Mouse (Mus musculus): ENCODE measurements around the gene Zbp1.

Zbp1 gene

DNA sequence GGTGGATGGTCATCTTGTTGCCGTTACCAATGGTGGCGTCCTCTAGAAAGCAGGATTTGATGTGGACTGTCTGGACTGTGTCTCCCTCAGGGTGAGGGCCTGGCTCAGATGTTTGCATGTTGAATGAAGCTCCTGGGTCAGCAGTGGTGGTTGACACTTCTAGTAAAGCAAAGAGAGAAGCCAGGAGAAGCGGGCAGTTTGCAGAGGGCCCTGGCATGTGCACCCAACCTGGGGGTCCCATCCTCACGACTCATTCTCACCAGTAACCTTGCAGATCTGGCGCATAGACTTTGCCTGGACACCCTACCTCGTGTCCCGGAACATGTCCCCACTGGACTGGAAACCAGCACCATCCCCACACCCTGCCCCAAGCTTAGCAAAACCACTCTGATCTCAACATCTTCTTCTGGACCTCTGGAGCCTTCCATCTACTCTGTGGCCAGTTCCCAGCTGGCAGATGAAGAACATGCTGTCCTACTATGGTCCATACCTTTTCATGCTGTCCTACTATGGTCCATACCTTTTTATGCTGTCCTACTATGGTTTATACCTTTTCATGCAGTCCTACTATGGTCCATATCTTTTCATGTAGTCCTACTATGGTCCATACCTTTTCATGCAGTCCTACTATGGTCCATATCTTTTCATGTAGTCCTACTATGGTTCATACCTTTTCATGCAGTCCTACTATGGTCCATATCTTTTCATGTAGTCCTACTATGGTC is 9.5 kb downstream of the Zbp1 start:
- DNase-seq, result no peak

DNA sequence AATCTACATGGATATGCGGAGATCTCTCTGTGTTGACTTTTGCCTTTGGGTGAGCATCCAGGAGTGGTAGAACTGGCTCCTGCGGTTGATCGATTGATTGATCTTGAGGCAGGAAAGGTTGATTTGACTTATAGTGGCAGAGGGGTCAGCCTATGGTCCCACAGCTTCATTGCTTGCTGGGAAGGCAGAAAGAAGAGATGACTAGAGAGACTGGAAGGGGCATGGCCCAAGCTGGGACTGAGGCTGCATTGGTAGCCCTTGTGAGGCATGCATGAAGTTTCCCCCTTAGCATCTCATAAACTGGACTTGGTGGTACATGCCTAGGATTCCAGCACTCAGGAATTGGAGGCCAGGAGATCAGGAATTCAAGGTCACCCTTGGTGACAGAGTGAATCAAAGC is 11.7 kb downstream of the Zbp1 start:
- no peak for DNase-seq

DNA sequence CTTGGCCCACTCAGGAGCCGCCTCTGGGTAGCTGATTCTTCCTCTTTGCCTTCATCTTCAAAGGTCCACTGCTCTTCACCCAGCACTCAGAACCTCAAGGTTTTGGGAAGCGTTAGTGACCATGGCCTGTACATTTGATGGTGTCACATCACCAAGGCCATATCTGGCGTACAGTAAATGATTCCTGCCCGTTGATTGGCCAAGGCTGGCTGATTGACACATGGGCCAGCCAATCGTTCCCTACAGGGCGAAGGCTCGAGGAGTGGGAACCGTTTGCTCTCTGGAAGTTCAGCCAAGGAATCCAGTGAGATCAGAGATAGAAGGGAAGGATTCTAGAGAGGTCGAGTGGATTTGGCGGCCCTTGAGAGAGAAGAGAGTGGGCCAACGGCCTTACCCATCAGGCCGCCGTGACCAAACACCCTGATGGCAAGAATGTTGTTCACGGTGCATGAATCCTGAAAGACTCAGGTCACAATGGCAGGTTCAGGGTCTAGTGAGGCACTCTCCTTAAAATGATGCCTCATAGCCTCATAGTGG is 13.1 kb downstream of the Zbp1 start:
- no peak for DNase-seq

DNA sequence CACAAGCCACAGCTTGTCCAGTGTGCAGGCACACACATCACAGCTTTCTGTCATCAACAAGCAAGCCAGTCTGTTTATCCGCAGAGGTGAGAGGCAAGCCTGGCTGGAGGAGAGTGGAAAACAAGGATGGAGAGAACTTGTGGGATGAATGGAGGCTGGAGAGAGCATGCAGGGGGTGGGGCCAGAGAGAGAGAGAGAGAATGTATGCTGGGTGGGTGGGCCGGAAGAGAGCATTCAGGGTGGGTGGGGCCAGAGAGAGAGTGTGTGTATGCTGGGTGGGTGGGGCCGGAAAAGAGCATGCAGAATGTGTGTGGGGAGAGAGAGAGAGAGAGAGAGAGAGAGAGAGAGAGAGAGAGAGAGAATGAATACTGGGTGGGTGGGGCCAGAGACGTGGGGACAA is 14.1 kb downstream of the Zbp1 start:
- DNase-seq, result no peak

DNA sequence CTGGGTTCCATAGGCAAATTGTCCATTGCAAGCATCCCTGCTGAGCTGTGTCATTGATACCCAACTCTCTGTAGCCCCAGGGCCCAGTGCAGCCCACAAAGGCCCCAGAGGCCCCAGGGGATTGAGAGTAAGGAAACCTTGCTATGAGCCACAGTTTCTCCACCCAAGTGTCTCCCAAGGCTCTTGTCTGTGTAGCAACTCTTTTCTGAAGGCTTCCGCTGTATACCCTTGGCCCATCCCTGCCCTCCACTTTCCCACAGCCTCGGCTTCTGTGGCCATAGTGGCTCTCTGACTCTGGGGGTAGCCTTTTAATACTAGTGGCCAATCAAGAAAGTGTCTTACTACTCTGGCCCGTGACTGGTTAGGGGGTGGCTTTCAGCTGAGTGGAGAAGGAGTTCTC is 15.0 kb downstream of the Zbp1 start:
- DNase-seq, result no peak

DNA sequence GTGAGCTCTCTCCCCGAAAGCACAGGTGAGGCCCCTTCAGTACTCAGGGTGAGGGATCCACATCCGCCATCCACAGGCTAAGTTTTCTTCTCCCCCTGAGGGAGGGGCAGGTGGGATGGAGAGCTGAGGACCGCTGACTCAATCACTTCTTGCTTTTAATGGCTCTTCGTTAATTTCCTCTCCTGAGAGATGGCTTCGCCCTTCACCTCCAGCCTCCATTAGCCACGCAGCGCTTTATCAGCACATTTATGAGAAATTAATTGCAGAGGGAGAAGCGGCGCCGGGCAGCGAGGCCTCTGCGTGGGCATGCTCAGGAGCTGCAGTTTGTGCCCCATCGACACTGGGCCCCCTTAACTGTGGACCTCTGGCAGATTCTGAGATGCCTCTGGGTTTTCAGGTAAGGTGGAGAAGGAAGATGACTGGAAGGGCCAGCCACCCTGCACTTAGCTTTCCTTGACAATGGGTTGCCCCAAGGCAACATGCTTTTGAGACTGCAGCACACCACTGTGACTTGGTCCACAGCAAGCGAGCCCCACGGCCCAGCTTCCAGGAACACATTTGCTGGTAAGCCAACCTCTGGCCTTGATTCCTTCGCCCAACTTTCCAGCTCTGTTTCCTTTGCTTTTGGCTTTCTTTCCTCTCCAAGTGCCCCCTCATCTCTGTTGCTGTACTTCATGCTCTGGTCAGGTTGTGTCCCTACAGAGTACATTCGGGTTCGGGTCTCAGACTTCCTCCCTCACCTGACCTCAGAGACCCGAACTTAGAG is 15.6 kb downstream of the Zbp1 start:
- no peak for DNase-seq

DNA sequence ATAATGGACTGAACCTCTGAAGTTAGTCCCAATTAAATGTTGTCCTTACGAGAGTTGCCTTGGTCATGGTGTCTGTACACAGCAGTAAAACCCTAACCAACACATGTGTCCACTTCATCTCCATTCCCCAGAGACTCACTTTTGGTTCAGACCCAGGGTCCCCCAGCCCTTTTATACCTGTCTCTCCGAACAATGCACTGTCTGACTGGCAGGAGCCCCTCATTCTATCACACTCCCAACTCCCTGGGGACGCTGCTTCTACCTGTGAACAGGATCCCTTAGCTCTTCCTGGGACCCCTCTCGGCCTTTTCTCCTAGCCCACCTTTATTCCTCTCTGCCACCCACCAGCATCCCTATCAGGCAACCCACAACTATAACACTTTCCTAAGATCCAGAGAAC is 23.9 kb downstream of the Zbp1 start:
- DNase-seq, result no peak

DNA sequence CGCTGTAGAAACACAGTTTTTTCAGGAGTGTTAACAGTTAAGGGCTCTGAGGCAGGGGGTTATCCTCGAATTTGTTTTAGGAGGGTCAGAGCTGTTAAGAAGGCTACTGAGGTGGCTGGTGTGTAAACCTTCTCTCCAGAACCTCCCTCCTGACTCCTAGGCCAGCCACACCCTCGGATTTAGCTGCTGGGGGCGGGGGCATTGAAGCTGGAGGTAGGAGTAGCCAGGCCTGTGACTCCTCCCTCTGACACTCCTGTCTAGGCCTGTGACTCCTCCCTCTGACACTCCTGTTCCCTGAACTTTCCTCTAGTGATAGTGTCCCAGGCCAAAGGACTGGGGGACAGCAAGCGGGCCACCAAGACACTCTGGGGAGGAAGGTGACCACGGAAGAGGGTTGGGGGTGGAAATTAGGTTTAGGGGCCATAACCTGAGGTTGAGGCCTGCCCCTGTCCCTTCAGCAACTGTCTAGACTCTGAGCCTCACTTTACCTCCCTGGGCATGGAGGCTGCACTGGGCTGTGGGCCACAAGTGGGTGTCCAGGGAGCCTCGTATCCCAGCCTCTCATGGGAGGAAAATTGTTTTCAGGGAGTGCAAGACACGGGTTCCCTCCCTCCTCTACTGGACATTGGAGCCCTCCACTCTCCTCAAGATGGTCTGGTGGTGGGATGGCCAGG is 31.4 kb downstream of the Zbp1 start:
- DNase-seq, result no peak

DNA sequence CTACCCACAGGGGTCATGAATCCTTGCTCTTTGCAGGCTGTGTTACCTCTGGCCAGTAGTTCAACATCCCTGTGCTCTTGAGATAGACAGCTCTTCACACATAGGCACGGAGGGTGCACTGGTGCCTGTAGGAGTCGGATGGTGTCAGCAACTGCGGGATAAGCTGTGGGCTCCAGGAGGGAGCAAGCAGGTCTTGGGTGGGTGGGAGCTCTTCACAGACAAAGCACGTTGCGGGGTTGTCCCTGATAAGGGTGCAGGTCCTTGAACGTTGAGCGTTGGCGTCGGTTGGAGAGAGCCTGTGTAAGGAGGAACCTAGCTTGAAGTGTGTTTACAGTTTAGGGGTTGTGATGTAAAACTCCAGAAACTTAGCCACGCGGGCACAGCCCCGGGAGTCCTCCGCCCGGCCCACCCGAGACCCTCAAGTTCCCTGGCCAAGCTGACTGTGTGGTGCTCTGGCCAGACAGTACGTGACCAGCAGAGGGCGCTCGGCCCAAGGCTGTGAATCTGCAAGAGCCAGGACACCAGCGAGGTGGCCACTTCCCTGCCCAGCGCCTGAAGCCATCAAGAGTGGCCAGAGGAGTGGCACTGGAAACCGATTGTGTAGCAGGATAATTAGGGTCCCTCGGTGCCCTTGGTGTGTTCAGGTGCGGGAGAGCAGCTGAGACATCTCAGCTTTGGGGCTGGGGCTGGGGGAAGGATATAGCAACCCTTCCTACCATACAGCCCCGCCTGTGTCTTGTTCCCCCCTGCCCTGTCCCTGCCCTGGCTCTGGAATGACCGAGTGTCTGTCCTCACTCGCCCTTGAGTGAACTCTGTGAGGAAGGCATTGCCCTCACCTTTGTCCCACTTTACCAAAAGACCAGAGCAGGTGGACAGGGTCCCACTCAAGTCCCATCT is 32.4 kb downstream of the Zbp1 start:
- DNase-seq, result peak; percentile 52

DNA sequence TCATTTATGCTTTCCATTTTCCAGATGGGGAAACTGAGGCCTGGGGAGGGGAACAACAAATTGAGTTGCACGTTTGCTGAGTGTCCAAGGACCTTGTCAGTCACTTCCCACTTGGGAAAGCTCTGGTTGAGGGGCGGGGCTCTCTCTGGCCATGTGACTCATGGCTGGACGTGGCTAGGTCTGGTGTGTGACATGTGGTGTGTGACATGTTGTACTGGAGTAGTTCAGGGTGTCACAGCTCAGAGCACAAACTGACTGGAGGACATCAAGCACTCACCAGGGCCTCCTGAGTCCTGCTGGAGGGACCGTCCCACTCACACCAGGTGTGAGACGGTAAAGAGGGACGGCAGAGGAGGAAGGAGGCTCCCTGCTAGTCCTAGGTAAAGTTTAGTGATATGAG is 33.4 kb downstream of the Zbp1 start:
- DNase-seq, result no peak

DNA sequence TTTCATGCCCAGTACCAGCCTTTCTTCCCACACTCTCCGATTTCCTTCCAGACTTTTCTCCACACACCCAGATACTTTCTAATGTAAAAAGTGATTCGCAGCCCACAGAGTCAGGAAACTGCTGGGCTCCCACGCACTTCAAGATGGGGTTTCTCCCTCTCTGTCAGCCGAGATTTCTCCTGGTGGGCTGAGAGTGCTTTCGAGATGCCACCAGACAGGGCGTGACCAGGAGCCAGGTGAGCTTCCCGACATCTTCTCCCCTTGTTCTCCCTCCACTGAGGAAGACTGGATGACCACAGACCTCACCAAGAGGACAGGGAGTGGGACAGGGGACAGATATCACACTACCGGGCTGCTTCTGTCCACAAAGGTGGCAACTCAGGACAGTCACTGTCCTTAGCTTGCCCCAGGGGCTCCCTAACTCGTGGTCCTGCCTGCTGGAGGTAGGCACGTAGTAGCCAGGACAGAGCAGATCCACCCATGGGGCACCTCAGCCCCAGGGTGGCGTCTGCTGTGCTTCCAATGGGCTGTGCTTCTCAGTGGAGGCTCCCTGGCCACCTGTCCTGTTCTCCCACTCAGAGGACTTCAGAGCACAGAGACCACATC is 34.1 kb downstream of the Zbp1 start:
- DNase-seq, result no peak

DNA sequence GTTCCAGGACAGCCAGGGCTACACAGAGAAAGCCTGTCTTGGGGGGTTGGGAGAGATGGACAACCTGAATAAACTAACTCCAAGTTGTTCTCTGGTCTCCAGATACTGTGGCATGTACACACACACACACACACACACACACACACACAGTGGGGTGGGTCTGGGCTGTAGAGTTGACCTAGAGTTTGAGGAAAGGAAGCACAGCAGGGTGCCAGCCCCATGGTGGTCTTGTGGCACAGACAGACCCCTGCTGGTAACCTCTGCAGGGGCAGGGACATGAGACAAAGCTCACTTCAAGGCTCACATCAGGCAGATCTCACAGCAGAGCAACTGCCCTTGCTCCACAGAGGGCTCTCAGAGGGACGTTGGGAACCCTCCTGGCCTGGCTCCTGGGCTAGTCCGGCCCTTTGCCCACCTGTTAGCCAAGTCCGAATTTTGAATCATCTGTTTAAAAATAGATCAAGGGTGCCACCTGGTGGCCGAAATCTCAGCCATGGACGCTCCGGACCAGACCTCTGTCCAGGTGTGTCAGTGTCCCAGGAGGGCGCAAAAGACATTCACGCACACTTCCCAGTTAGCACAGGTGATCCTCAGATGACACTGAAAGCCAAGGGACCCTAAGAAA is 34.8 kb downstream of the Zbp1 start:
- DNase-seq, result no peak

DNA sequence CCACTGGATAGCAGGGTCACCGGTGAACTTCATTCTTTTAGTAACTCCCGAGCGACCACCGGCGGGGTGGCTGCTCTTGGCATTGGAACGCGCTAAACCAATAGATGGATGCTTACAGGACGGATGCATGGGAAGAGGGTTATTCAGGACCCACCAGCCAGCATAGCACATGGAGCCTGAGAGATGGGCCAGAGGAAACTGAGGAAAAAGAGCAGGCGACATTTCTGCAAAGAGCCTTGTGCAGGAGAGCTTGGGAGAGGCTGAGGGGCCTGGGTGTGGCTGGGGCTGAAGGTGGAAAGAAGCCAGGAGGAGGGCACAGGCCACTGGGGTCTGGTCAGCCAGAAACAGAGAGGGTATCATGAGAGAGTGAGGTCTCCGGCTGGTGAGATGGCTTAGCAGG is 35.4 kb downstream of the Zbp1 start:
- DNase-seq, result no peak

DNA sequence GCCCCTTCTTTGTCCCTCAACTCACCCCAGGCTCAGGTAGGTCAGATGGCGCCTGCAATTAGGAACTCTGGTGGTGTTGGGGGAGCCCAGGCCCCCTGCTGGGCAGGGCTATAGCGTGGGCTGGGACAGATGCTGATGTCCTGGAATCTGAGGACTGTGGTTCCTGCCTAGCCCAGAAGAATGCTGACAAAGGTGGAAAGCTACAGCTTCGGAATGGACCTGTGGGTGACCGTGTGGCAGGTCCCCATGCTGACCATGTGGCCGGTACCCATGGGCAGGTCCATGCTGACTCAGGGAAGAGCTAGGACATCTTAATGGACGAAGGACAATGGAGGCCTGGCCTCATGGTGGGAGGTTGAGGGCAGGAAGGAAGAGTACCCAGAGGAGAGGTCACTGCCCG is 35.9 kb downstream of the Zbp1 start:
- DNase-seq, result no peak

DNA sequence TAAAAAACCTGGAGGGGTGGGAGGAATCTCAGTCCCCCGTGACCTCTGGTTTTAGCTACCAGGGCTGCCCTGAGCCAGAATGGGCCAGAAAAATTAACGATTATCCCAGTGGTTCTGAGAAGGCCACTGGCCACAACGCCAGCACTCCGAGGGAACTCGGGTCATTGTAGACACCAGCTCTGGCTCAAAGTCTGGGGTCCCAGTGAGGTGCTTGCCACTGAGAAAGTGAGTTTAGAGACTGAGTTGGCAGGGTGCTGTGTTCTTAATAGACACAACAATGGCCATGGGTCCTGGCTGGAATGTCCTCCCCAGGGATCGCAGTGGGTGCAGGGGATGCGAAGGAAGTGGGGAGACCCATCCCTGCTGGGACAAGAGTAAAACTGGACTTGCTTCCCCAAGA is 36.8 kb downstream of the Zbp1 start:
- no peak for DNase-seq

DNA sequence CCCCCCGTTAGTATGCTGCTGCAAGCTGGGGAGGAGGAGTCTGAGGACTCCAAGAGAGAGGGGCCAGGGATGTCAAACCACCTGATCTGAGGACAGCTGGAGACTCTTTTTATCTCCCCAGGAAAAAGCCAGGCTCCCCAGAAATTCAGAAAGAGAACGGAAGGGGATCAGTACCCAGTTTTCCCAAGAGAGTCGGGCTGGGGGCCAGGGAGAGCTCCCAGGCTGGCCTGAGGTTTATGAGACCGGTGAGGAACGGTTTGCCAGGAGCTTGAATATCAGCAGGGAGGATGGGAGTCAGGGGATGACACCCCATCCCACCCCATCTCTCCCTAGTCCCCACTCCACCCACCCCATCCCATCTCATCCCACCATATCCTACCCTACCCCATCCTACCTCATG is 37.2 kb downstream of the Zbp1 start:
- DNase-seq, result no peak

DNA sequence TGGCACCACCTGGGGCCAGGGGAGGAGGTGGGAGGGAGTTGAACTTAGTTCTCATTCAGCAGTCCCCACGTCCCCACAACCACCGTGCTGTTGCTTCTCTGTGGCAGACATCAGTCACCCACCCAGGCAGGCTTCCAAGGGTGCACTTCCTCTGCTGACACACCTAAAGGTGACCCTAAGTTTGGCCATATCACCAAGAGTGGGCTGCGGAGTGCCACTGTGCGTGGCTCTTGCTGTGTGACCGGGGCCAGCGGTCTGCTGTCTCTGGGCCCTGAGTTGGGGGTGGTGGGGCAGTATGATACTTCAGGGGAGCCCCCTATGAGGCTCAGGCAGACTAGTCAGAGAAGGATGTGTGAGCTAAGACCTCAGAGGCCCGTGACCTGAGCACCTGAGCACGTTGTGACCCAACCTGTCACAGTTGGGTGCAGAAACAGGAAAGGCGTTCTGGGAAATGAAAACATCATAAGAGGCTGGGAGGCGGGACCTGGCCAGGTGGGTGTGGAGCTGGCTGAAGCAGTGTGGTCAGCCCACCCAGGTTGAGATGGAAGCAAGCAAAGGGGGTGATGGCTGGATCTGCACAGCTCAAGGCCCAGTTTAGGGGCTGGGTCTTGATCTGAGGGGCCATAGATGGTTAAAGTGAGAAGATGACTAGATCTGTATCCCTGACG is 37.9 kb downstream of the Zbp1 start:
- no peak for DNase-seq

DNA sequence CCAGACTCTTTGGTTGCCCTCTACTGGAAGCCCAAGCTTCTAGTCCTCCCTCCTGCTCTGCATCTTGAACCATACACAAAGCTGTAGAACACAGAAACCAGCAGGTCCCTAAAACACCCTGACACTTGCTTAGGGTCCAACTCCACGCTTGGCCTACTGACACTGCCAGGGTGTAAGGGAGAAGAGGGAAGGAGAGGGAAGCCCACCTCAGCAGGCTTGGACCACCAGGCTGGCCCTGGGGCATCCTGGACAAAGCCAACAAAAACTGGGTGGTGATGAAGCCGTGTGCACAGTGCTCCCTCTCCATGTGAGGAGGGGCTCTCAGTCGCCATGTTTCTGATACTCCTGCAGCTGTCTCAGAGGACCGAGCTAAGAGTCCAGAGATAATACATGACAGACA is 38.7 kb downstream of the Zbp1 start:
- no peak for DNase-seq

DNA sequence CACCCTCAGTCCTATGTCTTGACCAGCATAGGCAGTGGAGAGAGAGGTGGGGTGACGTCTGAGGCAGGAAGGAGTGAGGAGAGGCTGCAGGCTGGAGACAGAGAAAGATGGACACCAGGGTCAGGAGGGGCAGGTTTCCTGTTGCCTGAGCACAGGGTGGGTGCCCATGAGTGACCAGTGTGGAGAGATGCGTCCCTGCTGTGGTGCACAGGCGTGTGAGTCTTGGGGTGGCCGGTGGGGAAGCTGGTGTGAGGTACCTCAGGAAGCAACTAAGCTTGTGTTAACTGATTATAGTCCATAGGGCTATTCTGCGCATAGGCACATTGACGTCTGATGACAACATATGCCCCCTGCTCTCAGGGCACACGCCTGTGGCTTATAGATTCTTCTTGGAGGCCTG is 39.7 kb downstream of the Zbp1 start:
- DNase-seq, result no peak

DNA sequence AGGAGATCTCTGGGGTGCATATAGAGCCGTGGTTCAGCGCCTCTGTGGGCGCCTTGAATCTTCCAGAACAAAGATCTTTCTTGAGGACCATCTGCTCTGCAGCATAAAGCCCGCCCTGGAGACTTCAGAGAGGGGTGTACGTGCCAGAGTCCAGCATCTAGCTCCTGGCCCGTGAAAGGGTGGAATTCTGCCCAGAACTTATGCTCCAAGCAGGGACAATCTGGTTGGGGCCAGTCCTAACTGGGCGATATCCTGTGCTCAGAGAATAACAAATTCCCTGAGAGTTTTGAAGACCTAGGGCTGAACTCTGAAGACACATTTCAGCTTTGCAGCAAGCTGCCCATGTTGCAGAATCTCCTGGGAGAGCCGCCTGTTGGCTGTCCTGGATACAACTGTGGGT is 40.8 kb downstream of the Zbp1 start:
- DNase-seq, result no peak

DNA sequence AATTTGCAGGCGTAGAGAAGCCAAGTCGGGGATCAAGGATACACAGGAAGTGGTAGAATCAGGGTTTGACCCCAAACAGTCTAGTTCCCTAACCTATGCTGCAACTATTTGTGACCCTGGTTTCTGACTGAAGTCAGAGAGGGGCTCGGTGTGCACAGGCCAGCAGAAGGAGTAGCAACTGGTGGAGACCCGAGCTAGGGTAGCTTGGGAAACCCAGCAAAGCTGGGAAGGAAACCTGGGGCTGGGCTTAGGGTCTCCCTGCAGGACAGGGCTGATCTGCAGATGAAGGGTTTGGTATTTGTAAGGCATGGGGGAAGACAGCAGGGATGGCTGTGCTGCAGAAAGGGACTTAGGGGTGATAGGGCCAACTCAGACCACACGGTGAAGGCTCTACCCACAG is 41.2 kb downstream of the Zbp1 start:
- DNase-seq, result no peak
